Mouse (Mus musculus): ENCODE measurements around the gene Ercc2. TPM values are rescaled to one million over a fixed set of nuclear protein-coding genes. Genes with fewer than 3 reads are reported as not detected.

The Ercc2 gene
- polyA plus RNA-seq, 1 experiment from 2014 or later, result 22.9 TPM

GRCm38 (mm10) chr7:19410766-19411344 lies 29.0 kb downstream of the Ercc2 start:
- H3K9ac ChIP-seq (replicated peaks), result no peak overlapping the region

GRCm38 (mm10) chr7:19411783-19412182 lies 30.0 kb downstream of the Ercc2 start:
- Histone ChIP-seq H3K27me3 (peaks cover 28% of the 10 kb centered on the region), H3K4me3 (replicated peaks) (no peak overlapping the region), H3K9ac (replicated peaks) (no peak overlapping the region), H3K4me2 (no peak overlapping the region), H3K27ac (no peak overlapping the region), H3K9me3 (peaks cover 5% of the 10 kb centered on the region; the same call in 1 of the 2 replicates), H3K4me1 (replicated peaks) (peaks cover 5% of the 10 kb centered on the region), H3K36me3 (no peaks in the 10 kb centered on the region)
- ATAC-seq (ENCODE audit: insufficient number of reproducible peaks, insufficient read depth, low FRiP score, low TSS enrichment, low read depth), result no peak
- 80% methylated on average over 5 of the region's 5 CpGs for WGBS

More at GRCm38 (mm10) chr7:19410766-19411344, 29.0 kb downstream of the Ercc2 start:
- Histone ChIP-seq H3K9me3 (peaks cover 5% of the 10 kb centered on the region; the same call in 1 of the 2 replicates), H3K4me1 (replicated peaks) (peaks cover 5% of the 10 kb centered on the region), H3K4me2 (no peak overlapping the region), H3K36me3 (no peaks in the 10 kb centered on the region), H3K27ac (peak overlapping the region; percentile 8; the same call in 1 of the 2 replicates), H3K27me3 (peaks cover 24% of the 10 kb centered on the region), H3K4me3 (replicated peaks) (no peak overlapping the region)
- WGBS, result 73% methylated on average over 11 of the region's 11 CpGs
- ATAC-seq (ENCODE audit: insufficient number of reproducible peaks, insufficient read depth, low FRiP score, low TSS enrichment, low read depth), result no peak

GRCm38 (mm10) chr7:19413525-19413924 lies 31.7 kb downstream of the Ercc2 start:
- WGBS, result 81% methylated on average over 3 of the region's 3 CpGs
- H3K27me3 ChIP-seq, result peaks cover 39% of the 10 kb centered on the region
- no peaks in the 10 kb centered on the region for H3K36me3 ChIP-seq
- H3K4me2 ChIP-seq, result no peak overlapping the region
- no peak overlapping the region for H3K9ac ChIP-seq (replicated peaks)
- peaks cover 5% of the 10 kb centered on the region; the same call in 1 of the 2 replicates for H3K9me3 ChIP-seq
- H3K4me1 ChIP-seq (replicated peaks), result peaks cover 5% of the 10 kb centered on the region
- H3K4me3 ChIP-seq (replicated peaks), result no peak overlapping the region
- no peak for ATAC-seq (ENCODE audit: insufficient number of reproducible peaks, insufficient read depth, low FRiP score, low TSS enrichment, low read depth)
- H3K27ac ChIP-seq, result no peak overlapping the region

- H3K27ac ChIP-seq, result no peak overlapping the region
- H3K9ac ChIP-seq (replicated peaks), result no peak overlapping the region
- H3K27me3 ChIP-seq, result peaks cover 66% of the 10 kb centered on the region
- no peak for ATAC-seq (ENCODE audit: insufficient number of reproducible peaks, insufficient read depth, low FRiP score, low TSS enrichment, low read depth)
- H3K4me2 ChIP-seq, result no peak overlapping the region
- H3K9me3 ChIP-seq, result peaks cover 5% of the 10 kb centered on the region; the same call in 1 of the 2 replicates
- H3K4me3 ChIP-seq (replicated peaks), result no peak overlapping the region
- no peaks in the 10 kb centered on the region for H3K36me3 ChIP-seq
- 65% methylated on average over 15 of the region's 15 CpGs for WGBS
- peaks cover 7% of the 10 kb centered on the region; the same call in 1 of the 2 replicates for H3K4me1 ChIP-seq (replicated peaks)
Measured at GRCm38 (mm10) chr7:19416590-19416989, 34.8 kb downstream of the Ercc2 start.

- H3K36me3 ChIP-seq, result peaks cover 4% of the 10 kb centered on the region
- no peak for ATAC-seq (ENCODE audit: insufficient number of reproducible peaks, insufficient read depth, low FRiP score, low TSS enrichment, low read depth)
- H3K9me3 ChIP-seq, result no peaks in the 10 kb centered on the region
- H3K4me2 ChIP-seq, result no peak overlapping the region
- no peak overlapping the region for H3K27ac ChIP-seq
- H3K27me3 ChIP-seq, result peaks cover 74% of the 10 kb centered on the region
- no peak overlapping the region for H3K4me3 ChIP-seq (replicated peaks)
- H3K4me1 ChIP-seq (replicated peaks), result peaks cover 7% of the 10 kb centered on the region; the same call in 1 of the 2 replicates
- no peak overlapping the region for H3K9ac ChIP-seq (replicated peaks)
- WGBS, result 7% methylated on average over 28 of the region's 28 CpGs
Measured at GRCm38 (mm10) chr7:19420121-19420520, 38.3 kb downstream of the Ercc2 start.

GRCm38 (mm10) chr7:19420821-19421636 lies 39.2 kb downstream of the Ercc2 start:
- WGBS, result 12% methylated on average over 43 of the region's 43 CpGs
- H3K9ac ChIP-seq (replicated peaks), result no peak overlapping the region
- peak overlapping the region; percentile 60 for H3K4me2 ChIP-seq
- peak overlapping the region; percentile 36 for H3K4me3 ChIP-seq (replicated peaks)
- H3K36me3 ChIP-seq, result peaks cover 13% of the 10 kb centered on the region
- no peaks in the 10 kb centered on the region for H3K9me3 ChIP-seq
- peaks cover 7% of the 10 kb centered on the region; the same call in 1 of the 2 replicates for H3K4me1 ChIP-seq (replicated peaks)
- H3K27me3 ChIP-seq, result peaks cover 68% of the 10 kb centered on the region
- peak; percentile 88 for ATAC-seq (ENCODE audit: insufficient number of reproducible peaks, insufficient read depth, low FRiP score, low TSS enrichment, low read depth)
- no peak overlapping the region for H3K27ac ChIP-seq

GRCm38 (mm10) chr7:19423083-19423482 lies 41.3 kb downstream of the Ercc2 start:
- Histone ChIP-seq H3K4me2 (no peak overlapping the region), H3K4me3 (replicated peaks) (no peak overlapping the region), H3K9ac (replicated peaks) (no peak overlapping the region), H3K27ac (no peak overlapping the region), H3K27me3 (peaks cover 49% of the 10 kb centered on the region), H3K9me3 (no peaks in the 10 kb centered on the region), H3K4me1 (replicated peaks) (peaks cover 7% of the 10 kb centered on the region; the same call in 1 of the 2 replicates), H3K36me3 (peaks cover 33% of the 10 kb centered on the region)
- WGBS, result 85% methylated on average over 3 of the region's 3 CpGs
- ATAC-seq (ENCODE audit: insufficient number of reproducible peaks, insufficient read depth, low FRiP score, low TSS enrichment, low read depth), result no peak

- WGBS, result 64% methylated on average over 4 of the region's 4 CpGs
- Histone ChIP-seq H3K27me3 (peaks cover 39% of the 10 kb centered on the region), H3K27ac (no peak overlapping the region), H3K4me1 (replicated peaks) (peaks cover 7% of the 10 kb centered on the region; the same call in 1 of the 2 replicates), H3K4me3 (replicated peaks) (no peak overlapping the region), H3K9me3 (no peaks in the 10 kb centered on the region), H3K4me2 (no peak overlapping the region), H3K36me3 (peaks cover 43% of the 10 kb centered on the region), H3K9ac (replicated peaks) (no peak overlapping the region)
- ATAC-seq (ENCODE audit: insufficient number of reproducible peaks, insufficient read depth, low FRiP score, low TSS enrichment, low read depth), result no peak
Measured at GRCm38 (mm10) chr7:19424051-19424450, 42.2 kb downstream of the Ercc2 start.

GRCm38 (mm10) chr7:19426349-19426748 lies 44.5 kb downstream of the Ercc2 start:
- 68% methylated on average over 6 of the region's 6 CpGs for WGBS
- peaks cover 66% of the 10 kb centered on the region for H3K36me3 ChIP-seq
- ATAC-seq (ENCODE audit: insufficient number of reproducible peaks, insufficient read depth, low FRiP score, low TSS enrichment, low read depth), result no peak

GRCm38 (mm10) chr7:19426888-19427287 lies 45.1 kb downstream of the Ercc2 start:
- Histone ChIP-seq H3K4me3 (replicated peaks) (no peak overlapping the region), H3K9ac (replicated peaks) (no peak overlapping the region), H3K4me2 (no peak overlapping the region), H3K27ac (no peak overlapping the region), H3K9me3 (no peaks in the 10 kb centered on the region), H3K27me3 (peaks cover 11% of the 10 kb centered on the region), H3K4me1 (replicated peaks) (no peaks in the 10 kb centered on the region), H3K36me3 (peaks cover 71% of the 10 kb centered on the region)
- WGBS, result 91% methylated on average over 6 of the region's 6 CpGs
- no peak for ATAC-seq (ENCODE audit: insufficient number of reproducible peaks, insufficient read depth, low FRiP score, low TSS enrichment, low read depth)

More at GRCm38 (mm10) chr7:19426349-19426748, 44.5 kb downstream of the Ercc2 start:
- Histone ChIP-seq H3K9me3 (no peaks in the 10 kb centered on the region), H3K27ac (no peak overlapping the region), H3K27me3 (peaks cover 16% of the 10 kb centered on the region), H3K4me1 (replicated peaks) (no peaks in the 10 kb centered on the region), H3K9ac (replicated peaks) (no peak overlapping the region), H3K4me2 (no peak overlapping the region), H3K4me3 (replicated peaks) (no peak overlapping the region)

GRCm38 (mm10) chr7:19427999-19428650 lies 46.3 kb downstream of the Ercc2 start:
- H3K4me3 ChIP-seq (replicated peaks), result no peak overlapping the region
- H3K9ac ChIP-seq (replicated peaks), result no peak overlapping the region
- H3K36me3 ChIP-seq, result peaks cover 84% of the 10 kb centered on the region
- H3K9me3 ChIP-seq, result peaks cover 8% of the 10 kb centered on the region; the same call in 1 of the 2 replicates
- peaks cover 3% of the 10 kb centered on the region; the same call in 1 of the 2 replicates for H3K27me3 ChIP-seq
- H3K4me1 ChIP-seq (replicated peaks), result no peaks in the 10 kb centered on the region
- H3K27ac ChIP-seq, result no peak overlapping the region
- no peak for ATAC-seq (ENCODE audit: insufficient number of reproducible peaks, insufficient read depth, low FRiP score, low TSS enrichment, low read depth)
- H3K4me2 ChIP-seq, result no peak overlapping the region
- WGBS, result 68% methylated on average over 15 of the region's 15 CpGs
